Mouse (Mus musculus): ENCODE measurements around the gene Ahnak. TPM values are rescaled to one million over a fixed set of nuclear protein-coding genes. Genes with fewer than 3 reads are reported as not detected.

Ahnak gene
- polyA plus RNA-seq, 1 experiment, result not detected

DNA sequence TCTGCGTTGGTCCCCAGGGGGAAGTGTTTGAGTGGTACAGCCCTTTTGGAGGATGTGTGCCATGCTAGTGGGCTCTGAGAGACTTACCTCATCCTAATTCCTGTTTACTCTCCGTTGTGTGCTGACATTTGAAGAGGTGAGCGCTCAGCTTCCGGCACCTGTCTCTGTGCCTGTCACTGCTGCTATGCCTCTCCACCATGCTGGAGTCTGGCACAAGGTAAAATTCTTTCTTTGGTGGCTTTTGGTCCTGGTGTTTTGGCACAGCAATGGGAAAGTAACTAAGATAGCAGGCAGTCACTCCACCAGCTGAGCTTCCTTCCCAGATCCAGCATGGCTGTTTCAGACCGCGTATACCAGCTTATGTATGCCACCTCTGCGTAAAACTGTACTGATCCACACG, 110.7 kb downstream of the Ahnak start:
- TF ChIP-seq POLR2A (IDR thresholded peaks at IDR 0.05; ENCODE audit: insufficient read depth, low read depth, low read length) (no peak), CTCF (IDR thresholded peaks at IDR 0.05; ENCODE audit: insufficient read depth, low read depth, low read length) (no peak)
- Histone ChIP-seq H3K4me1 (ENCODE audit: control insufficient read depth, insufficient read depth, low read length) (no peaks in the 10 kb centered on the region; the same call in 1 of the 2 replicates), H3K4me3 (ENCODE audit: insufficient read depth, low read depth, low read length) (no peak overlapping the region), H3K27ac (ENCODE audit: insufficient read depth, low read depth, low read length) (no peak overlapping the region)
- 94% methylated on average over 8 of the region's 8 CpGs for WGBS

DNA sequence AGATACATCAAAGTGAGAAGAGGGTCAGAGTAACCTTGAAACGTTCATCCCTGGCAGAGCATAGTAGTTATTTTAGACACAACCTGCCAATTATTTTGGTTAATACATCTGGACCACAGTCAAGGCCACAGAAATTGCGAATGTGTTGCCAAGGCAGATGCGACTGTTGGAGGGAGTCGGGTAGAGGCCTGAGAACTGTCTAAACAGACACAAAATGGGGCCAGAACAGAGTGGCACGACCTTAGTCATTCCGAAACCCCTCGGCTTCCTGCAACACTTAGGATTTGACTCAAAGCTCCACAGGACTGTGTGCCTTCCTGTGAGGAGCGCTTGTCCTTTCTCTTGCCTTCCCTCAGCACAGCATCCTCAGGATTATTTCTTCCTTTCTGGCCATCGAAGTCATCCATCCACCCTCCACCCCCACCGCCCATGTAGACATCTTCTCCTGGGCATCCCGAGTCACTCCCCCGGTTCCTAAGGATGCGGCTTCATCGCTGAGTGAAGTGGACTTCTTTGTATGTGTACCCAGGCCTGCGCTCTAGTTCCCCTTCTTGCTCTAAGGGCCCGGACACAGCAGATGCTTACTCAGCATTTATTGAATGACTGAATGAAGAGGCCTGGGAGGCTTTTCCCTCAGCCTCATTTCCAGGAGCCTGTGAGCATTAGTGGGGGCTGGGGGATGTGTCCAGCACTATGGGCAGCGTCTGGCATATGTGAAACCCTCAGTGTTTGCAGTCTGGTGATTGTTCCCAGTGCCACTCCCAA, 111.4 kb downstream of the Ahnak start:
- no peak overlapping the region for H3K27ac ChIP-seq (ENCODE audit: insufficient read depth, low read depth, low read length)
- H3K4me1 ChIP-seq (ENCODE audit: control insufficient read depth, insufficient read depth, low read length), result no peaks in the 10 kb centered on the region; the same call in 1 of the 2 replicates
- 82% methylated on average over 17 of the region's 17 CpGs for WGBS
- H3K4me3 ChIP-seq (ENCODE audit: insufficient read depth, low read depth, low read length), result no peak overlapping the region
- no peak for TF ChIP-seq CTCF (IDR thresholded peaks at IDR 0.05; ENCODE audit: insufficient read depth, low read depth, low read length)
- no peak for TF ChIP-seq POLR2A (IDR thresholded peaks at IDR 0.05; ENCODE audit: insufficient read depth, low read depth, low read length)

DNA sequence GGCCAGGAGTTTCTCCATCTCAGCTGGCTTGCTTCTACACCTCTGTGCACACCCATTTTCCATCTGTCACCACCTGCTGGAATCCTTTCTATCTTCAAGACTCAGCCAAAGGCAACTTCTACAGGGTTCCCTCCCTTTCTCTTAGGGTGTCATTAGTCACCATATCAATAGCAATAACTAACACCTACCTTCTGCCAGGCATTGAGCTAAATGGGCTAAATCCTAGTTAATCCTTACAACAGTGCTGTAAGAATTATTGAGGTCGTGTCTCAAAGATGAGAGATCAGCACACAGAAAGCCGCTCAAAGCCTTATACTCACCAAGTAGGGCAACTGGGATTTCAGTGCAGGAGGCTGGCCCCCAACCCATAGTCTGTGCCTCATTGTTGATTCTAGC, 112.0 kb downstream of the Ahnak start:
- 83% methylated on average over 2 of the region's 2 CpGs for WGBS
- TF ChIP-seq POLR2A (IDR thresholded peaks at IDR 0.05; ENCODE audit: insufficient read depth, low read depth, low read length), result no peak
- TF ChIP-seq CTCF (IDR thresholded peaks at IDR 0.05; ENCODE audit: insufficient read depth, low read depth, low read length), result no peak
- Histone ChIP-seq H3K4me1 (ENCODE audit: control insufficient read depth, insufficient read depth, low read length) (no peaks in the 10 kb centered on the region; the same call in 1 of the 2 replicates), H3K27ac (ENCODE audit: insufficient read depth, low read depth, low read length) (no peak overlapping the region), H3K4me3 (ENCODE audit: insufficient read depth, low read depth, low read length) (no peak overlapping the region)

- no peak for TF ChIP-seq POLR2A (IDR thresholded peaks at IDR 0.05; ENCODE audit: insufficient read depth, low read depth, low read length)
- no peak for TF ChIP-seq CTCF (IDR thresholded peaks at IDR 0.05; ENCODE audit: insufficient read depth, low read depth, low read length)
- no peaks in the 10 kb centered on the region; the same call in 1 of the 2 replicates for H3K4me1 ChIP-seq (ENCODE audit: control insufficient read depth, insufficient read depth, low read length)
- no peak overlapping the region for H3K4me3 ChIP-seq (ENCODE audit: insufficient read depth, low read depth, low read length)
- no peak overlapping the region for H3K27ac ChIP-seq (ENCODE audit: insufficient read depth, low read depth, low read length)
- WGBS, result 85% methylated on average over 4 of the region's 4 CpGs
These were observed 114.9 kb downstream of the Ahnak start for GRCm38 (mm10) chr19:9103986-9104385.

GRCm38 (mm10) chr19:9105101-9105685, 116.1 kb downstream of the Ahnak start:
- H3K4me3 ChIP-seq (ENCODE audit: insufficient read depth, low read depth, low read length), result no peak overlapping the region
- TF ChIP-seq CTCF (IDR thresholded peaks at IDR 0.05; ENCODE audit: insufficient read depth, low read depth, low read length) (no peak), POLR2A (IDR thresholded peaks at IDR 0.05; ENCODE audit: insufficient read depth, low read depth, low read length) (no peak)
- 85% methylated on average over 3 of the region's 3 CpGs for WGBS
- H3K4me1 ChIP-seq (ENCODE audit: control insufficient read depth, insufficient read depth, low read length), result no peaks in the 10 kb centered on the region; the same call in 1 of the 2 replicates
- H3K27ac ChIP-seq (ENCODE audit: insufficient read depth, low read depth, low read length), result no peak overlapping the region

- no peak for TF ChIP-seq POLR2A (IDR thresholded peaks at IDR 0.05; ENCODE audit: insufficient read depth, low read depth, low read length)
- TF ChIP-seq CTCF (IDR thresholded peaks at IDR 0.05; ENCODE audit: insufficient read depth, low read depth, low read length), result no peak
- WGBS, result 84% methylated on average over 5 of the region's 5 CpGs
- Histone ChIP-seq H3K27ac (ENCODE audit: insufficient read depth, low read depth, low read length) (no peak overlapping the region), H3K4me3 (ENCODE audit: insufficient read depth, low read depth, low read length) (no peak overlapping the region), H3K4me1 (ENCODE audit: control insufficient read depth, insufficient read depth, low read length) (no peaks in the 10 kb centered on the region)
These were observed 117.0 kb downstream of the Ahnak start for GRCm38 (mm10) chr19:9106096-9106495.

DNA sequence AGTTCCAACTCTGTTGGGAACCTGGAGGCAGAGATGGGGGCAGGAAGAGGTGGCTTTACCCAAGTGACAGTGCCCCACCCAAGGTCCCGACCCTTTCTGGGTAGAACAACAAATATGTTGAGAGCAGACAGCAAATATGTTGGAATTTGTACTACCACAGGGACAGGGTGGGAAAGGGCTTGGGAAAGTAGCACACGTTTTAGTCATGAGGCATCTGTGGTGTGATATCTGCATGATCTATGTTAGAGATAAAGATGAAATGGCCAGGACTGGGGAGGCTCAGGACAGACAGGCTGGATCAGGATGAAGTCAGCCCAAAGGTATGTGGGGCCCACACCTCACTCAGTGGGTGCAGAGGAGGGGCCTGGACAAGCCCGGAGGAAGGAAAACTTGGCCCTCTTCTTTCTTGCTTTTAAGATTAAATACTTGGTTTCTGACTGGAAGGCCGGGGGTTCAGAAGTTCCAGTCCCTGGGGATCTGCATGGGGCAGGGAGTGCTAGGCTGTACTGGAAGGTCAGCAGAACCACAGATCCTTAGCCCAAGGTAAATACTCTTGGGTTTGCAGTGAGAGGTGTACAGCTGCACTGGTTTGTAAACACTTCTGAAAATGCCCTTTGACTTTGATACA, 117.8 kb downstream of the Ahnak start:
- Histone ChIP-seq H3K4me3 (ENCODE audit: insufficient read depth, low read depth, low read length) (no peak overlapping the region), H3K27ac (ENCODE audit: insufficient read depth, low read depth, low read length) (no peak overlapping the region), H3K4me1 (ENCODE audit: control insufficient read depth, insufficient read depth, low read length) (no peaks in the 10 kb centered on the region)
- TF ChIP-seq CTCF (IDR thresholded peaks at IDR 0.05; ENCODE audit: insufficient read depth, low read depth, low read length), result no peak
- TF ChIP-seq POLR2A (IDR thresholded peaks at IDR 0.05; ENCODE audit: insufficient read depth, low read depth, low read length), result no peak
- WGBS, result 64% methylated on average over 4 of the region's 4 CpGs

DNA sequence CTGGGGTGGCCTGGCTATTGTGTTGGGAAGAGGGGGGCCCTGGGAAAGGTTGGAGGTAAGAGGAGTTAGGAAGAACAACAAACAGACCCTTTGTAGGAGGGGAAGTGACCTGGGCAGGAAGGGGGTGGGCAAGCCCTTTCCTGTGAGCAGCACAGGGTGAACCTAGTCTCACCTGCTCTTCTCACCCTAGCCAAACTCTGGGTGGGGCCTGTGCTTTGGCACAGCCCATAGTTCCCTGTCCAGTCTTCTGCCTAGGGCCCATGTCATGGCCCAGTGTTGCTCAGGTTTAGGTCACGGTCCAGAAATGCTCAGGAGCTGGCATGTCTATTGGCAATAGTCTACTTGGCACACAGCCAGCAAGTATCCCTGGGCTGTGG, 118.3 kb downstream of the Ahnak start:
- no peak overlapping the region for H3K4me3 ChIP-seq (ENCODE audit: insufficient read depth, low read depth, low read length)
- 59% methylated on average over 1 of the region's 1 CpGs for WGBS
- TF ChIP-seq POLR2A (IDR thresholded peaks at IDR 0.05; ENCODE audit: insufficient read depth, low read depth, low read length) (no peak), CTCF (IDR thresholded peaks at IDR 0.05; ENCODE audit: insufficient read depth, low read depth, low read length) (no peak)

DNA sequence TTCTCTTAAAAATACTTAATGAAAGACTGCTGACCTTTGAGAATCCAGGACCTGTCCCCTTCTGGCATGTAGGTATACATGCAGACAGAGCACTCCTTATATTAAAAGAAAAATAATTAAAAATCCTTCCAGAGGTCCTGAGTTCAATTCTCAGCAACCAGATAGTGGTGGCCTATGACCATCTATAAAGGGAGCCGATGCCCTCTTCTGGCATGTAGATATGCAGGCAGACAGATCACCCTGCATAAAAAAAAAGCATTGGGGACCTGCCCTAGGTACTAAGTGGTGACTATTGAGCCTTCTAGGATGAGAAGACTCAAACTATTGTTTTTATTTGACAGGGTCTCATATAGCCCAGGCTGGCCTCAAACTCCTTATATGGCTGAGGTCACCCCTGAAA, 119.5 kb downstream of the Ahnak start:
- Histone ChIP-seq H3K27ac (ENCODE audit: insufficient read depth, low read depth, low read length) (no peak overlapping the region), H3K4me3 (ENCODE audit: insufficient read depth, low read depth, low read length) (no peak overlapping the region), H3K4me1 (ENCODE audit: control insufficient read depth, insufficient read depth, low read length) (no peaks in the 10 kb centered on the region)
- WGBS, result 89% methylated on average over 1 of the region's 1 CpGs
- TF ChIP-seq POLR2A (IDR thresholded peaks at IDR 0.05; ENCODE audit: insufficient read depth, low read depth, low read length) (no peak), CTCF (IDR thresholded peaks at IDR 0.05; ENCODE audit: insufficient read depth, low read depth, low read length) (no peak)

More for the DNA sequence above, 118.3 kb downstream of the Ahnak start:
- no peak overlapping the region for H3K27ac ChIP-seq (ENCODE audit: insufficient read depth, low read depth, low read length)
- no peaks in the 10 kb centered on the region for H3K4me1 ChIP-seq (ENCODE audit: control insufficient read depth, insufficient read depth, low read length)

Measured in olfactory bulb, adult 2 months (tissue).